Mouse (Mus musculus) myocyte (in vitro differentiated cells): ENCODE measurements around the gene Gm5134.
A peak's percentile ranks its signal among the peaks of the same experiment; 100 is the strongest.

Source experiments
- CEBPB ChIP-seq: IDR thresholded peaks from 2 replicates; pipeline ENCODE4 v1.6.1; 2011; ENCODE audit warnings: mild to moderate bottlenecking, moderate library complexity; ENCODE audit not compliant: poor library complexity, insufficient read depth, severe bottlenecking
- POLR2A ChIP-seq: IDR thresholded peaks from one replicate; pipeline ENCODE4 v1.6.1; 2011; ENCODE audit warnings: low read depth, mild to moderate bottlenecking, control low read depth, moderate library complexity; ENCODE audit not compliant: insufficient read length

- TF ChIP-seq POLR2A (peak; percentile 46), CEBPB (no peak)
These were observed 32.4 kb upstream of the Gm5134 start for GRCm38 (mm10) chr10:75921726-75922560.
